Mouse (Mus musculus) liver, postnatal 0 days (tissue): ENCODE measurements around the gene Zfp91.

Experiments used
- CTCF ChIP-seq: sonication (generic); IDR thresholded peaks from 2 replicates; pipeline ENCODE4 v1.5.1; 2016; ENCODE audit warnings: antibody characterized with exemption, low read depth
- EP300 ChIP-seq: IDR thresholded peaks from 2 replicates; pipeline ENCODE4 v1.6.1; 2016; ENCODE audit warnings: antibody characterized with exemption, low read depth, mild to moderate bottlenecking

DNA sequence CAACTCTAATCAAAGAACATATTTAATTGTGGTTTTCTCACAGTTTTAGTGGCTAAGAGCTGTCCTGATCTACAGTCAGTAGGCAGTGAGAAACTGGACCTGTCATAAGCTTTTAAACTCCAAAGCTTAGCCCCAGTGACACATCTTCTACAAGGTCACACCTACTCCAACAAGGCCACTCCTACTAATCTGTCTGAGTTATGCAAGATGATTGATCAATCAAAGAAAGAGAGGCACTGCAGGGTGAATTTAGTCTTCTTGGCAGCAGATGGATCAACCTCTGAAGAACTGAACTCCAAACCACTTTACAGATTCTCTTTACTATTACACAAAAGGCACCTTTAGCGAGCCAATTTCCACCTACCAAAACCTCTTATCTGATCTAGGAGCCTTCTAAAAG is 70.1 kb downstream of the Zfp91 start:
- TF ChIP-seq CTCF (no peak), EP300 (no peak)
